Mouse (Mus musculus) liver, embryonic 14.5 days (tissue): ENCODE results near the gene Ogfod1. TPM values are rescaled to one million over a fixed set of nuclear protein-coding genes. Genes with fewer than 3 reads are reported as not detected.

ENCODE experiments used
- ATAC-seq: fragments of 200-750 bp; cut with Nextera tagmentation; 2 replicates; pipeline ENCODE4 v1.8.0; 2017; ENCODE audit warnings: moderate number of reproducible peaks, mild to moderate bottlenecking, moderate library complexity; ENCODE audit not compliant: insufficient read depth
- DNase-seq, 3 experiments: peaks; one replicate each; pipeline ENCODE4 v3.0.0-alpha.2; 2012 to 2013; ENCODE audit warnings: low read depth in 3 of 3, low spot score in 3 of 3
- H3K27ac ChIP-seq: fragments of 300-500 bp; sonication (generic); 2 replicates; pipeline ENCODE4 v1.5.1; 2014; ENCODE audit warnings: moderate library complexity, mild to moderate bottlenecking, control low read depth, inconsistent platforms
- H3K27me3 ChIP-seq: fragments of 300-500 bp; sonication (generic); 2 replicates; pipeline ENCODE4 v1.6.1; 2014; ENCODE audit warnings: mild to moderate bottlenecking, low read length, moderate library complexity; ENCODE audit not compliant: control insufficient read depth, insufficient read depth
- H3K36me3 ChIP-seq: fragments of 300-500 bp; sonication (generic); replicated peaks from 2 replicates; pipeline ENCODE4 v1.6.1; 2014; ENCODE audit warnings: low read depth; ENCODE audit not compliant: control insufficient read depth, insufficient read depth
- H3K4me1 ChIP-seq, 2 experiments: fragments of 200-500 bp in 1 of 2; fragments of 300-500 bp in 1 of 2; sonication (generic) in 1 of 2; replicated peaks; 2 replicates each; pipeline ENCODE4 v1.6.1; 2012 to 2014; ENCODE audit warnings: antibody characterized with exemption in 1 of 2, inconsistent platforms in 1 of 2, low read length in 1 of 2; ENCODE audit not compliant: control insufficient read depth in 2 of 2, insufficient read depth in 2 of 2
- H3K4me2 ChIP-seq: fragments of 300-500 bp; sonication (generic); 2 replicates; pipeline ENCODE4 v1.6.1; 2014; ENCODE audit warnings: low read depth, mild to moderate bottlenecking, control low read depth, moderate library complexity
- H3K4me3 ChIP-seq, 2 experiments: fragments of 200-500 bp in 1 of 2; fragments of 300-500 bp in 1 of 2; sonication (generic) in 1 of 2; 2 replicates each; pipeline ENCODE4 v1.5.1; 2012 to 2014; ENCODE audit warnings: low read depth in 2 of 2, low read length in 2 of 2, mild to moderate bottlenecking in 2 of 2, control low read depth in 1 of 2, inconsistent platforms in 1 of 2, moderate library complexity in 1 of 2; ENCODE audit not compliant: insufficient read depth in 1 of 2
- H3K9ac ChIP-seq: fragments of 300-500 bp; sonication (generic); replicated peaks from 2 replicates; pipeline ENCODE4 v1.6.1; 2014; ENCODE audit warnings: mild to moderate bottlenecking, control low read depth, moderate library complexity
- H3K9me3 ChIP-seq: fragments of 300-500 bp; sonication (generic); 2 replicates; pipeline ENCODE4 v1.6.1; 2016; ENCODE audit warnings: low read length, mixed read lengths; ENCODE audit not compliant: control insufficient read depth
- CTCF ChIP-seq: IDR thresholded peaks from 2 replicates; pipeline ENCODE4 v1.5.1; 2016; ENCODE audit warnings: antibody characterized with exemption, low read depth, control low read depth
- EP300 ChIP-seq: IDR thresholded peaks from 2 replicates; pipeline ENCODE4 v1.6.1; 2016; ENCODE audit warnings: antibody characterized with exemption, low read depth
- WGBS: fragments of 180-500 bp; shearing (Covaris S2); extraction: QIAGEN DNeasy Blood & Tissue Kit; methylation state at CpG from one replicate; pipeline ENCODE4 v1.1.7; 2014; ENCODE audit not compliant: insufficient replicate concordance; 5-methylcytosine and 5-hydroxymethylcytosine counted together
- polyA plus RNA-seq, 2 experiments: library from polyadenylated mRNA; depleted of rRNA in 1 of 2; stranded (reverse) in 1 of 2; unstranded in 1 of 2; fragments of >200 nt; fragmentation: Nextera tagmentation in 1 of 2; extraction: Ambion mirVana in 1 of 2; gene quantifications; 2 replicates each; pipeline versions ENCODE4 v1.2.1 to v1.2.3; 2012 to 2014

Ogfod1 gene
- polyA plus RNA-seq, 2 experiments: 3.2 to 4.0 TPM

GRCm38 (mm10) chr8:94109396-94109795, 72.4 kb downstream of the Ogfod1 start:
- Histone ChIP-seq H3K4me2 (peak overlapping the region; percentile 56), H3K4me1 (peaks cover 44 to 57% of the 10 kb centered on the region in 2 experiments), H3K36me3 (no peaks in the 10 kb centered on the region), H3K27ac (peak overlapping the region; percentile 94), H3K9ac (peak overlapping the region; percentile 55; the same call in 1 of the 2 replicates), H3K4me3 (no peak overlapping the region), H3K27me3 (no peaks in the 10 kb centered on the region), H3K9me3 (no peaks in the 10 kb centered on the region)
- ATAC-seq: peak; percentile 97
- DNase-seq: peak; percentile 74 to 76 (median 76)
- TF ChIP-seq CTCF: no peak
- TF ChIP-seq EP300: peak; percentile 84
- WGBS: 27% methylated on average over 6 of the region's 6 CpGs

- H3K9ac ChIP-seq: peak overlapping the region; percentile 55; the same call in 1 of the 2 replicates
- no peak overlapping the region for H3K4me3 ChIP-seq
- H3K4me1 ChIP-seq: peaks cover 44 to 57% of the 10 kb centered on the region in 2 experiments
- H3K27me3 ChIP-seq: no peaks in the 10 kb centered on the region
- TF ChIP-seq CTCF: peak; percentile 49
- TF ChIP-seq EP300: no peak
- peak; percentile 55 for ATAC-seq
- no peaks in the 10 kb centered on the region for H3K9me3 ChIP-seq
- WGBS: 66% methylated on average over 5 of the region's 5 CpGs
- peak overlapping the region; percentile 56 for H3K4me2 ChIP-seq
- no peak for DNase-seq
- peak overlapping the region; percentile 94 for H3K27ac ChIP-seq
- no peaks in the 10 kb centered on the region for H3K36me3 ChIP-seq
Observed at GRCm38 (mm10) chr8:94109835-94110234, 72.8 kb downstream of the Ogfod1 start.

- TF ChIP-seq CTCF: no peak
- no peak for TF ChIP-seq EP300
- peak in 1 of 3 experiments; percentile 30 for DNase-seq
- Histone ChIP-seq H3K9me3 (no peaks in the 10 kb centered on the region), H3K27me3 (no peaks in the 10 kb centered on the region), H3K36me3 (no peaks in the 10 kb centered on the region), H3K4me1 (peaks cover 44 to 57% of the 10 kb centered on the region in 2 experiments), H3K4me2 (peak overlapping the region; percentile 56), H3K4me3 (no peak overlapping the region), H3K27ac (peak overlapping the region; percentile 94), H3K9ac (peak overlapping the region; percentile 11; the same call in 1 of the 2 replicates)
- WGBS: 53% methylated on average over 6 of the region's 6 CpGs
- peak; percentile 32; the same call in 1 of the 2 replicates for ATAC-seq
Observed at GRCm38 (mm10) chr8:94110526-94111177, 73.7 kb downstream of the Ogfod1 start.

- H3K27ac ChIP-seq: peak overlapping the region; percentile 53
- peak overlapping the region; percentile 37 for H3K4me2 ChIP-seq
- TF ChIP-seq EP300 (no peak), CTCF (no peak)
- DNase-seq: no peak
- WGBS: 43% methylated on average over 1 of the region's 1 CpGs
- H3K9ac ChIP-seq: peak overlapping the region; percentile 38
- H3K36me3 ChIP-seq: no peaks in the 10 kb centered on the region
- H3K9me3 ChIP-seq: no peaks in the 10 kb centered on the region
- no peak overlapping the region for H3K4me3 ChIP-seq
- no peaks in the 10 kb centered on the region for H3K27me3 ChIP-seq
- peaks cover 45 to 48% of the 10 kb centered on the region in 2 experiments for H3K4me1 ChIP-seq
- no peak for ATAC-seq
Observed at GRCm38 (mm10) chr8:94113435-94113834, 76.4 kb downstream of the Ogfod1 start.

GRCm38 (mm10) chr8:94113972-94114371, 77.0 kb downstream of the Ogfod1 start:
- Histone ChIP-seq H3K4me1 (peaks cover 46 to 47% of the 10 kb centered on the region in 2 experiments), H3K9me3 (no peaks in the 10 kb centered on the region), H3K4me3 (no peak overlapping the region), H3K27ac (no peak overlapping the region), H3K27me3 (no peaks in the 10 kb centered on the region), H3K4me2 (no peak overlapping the region), H3K9ac (no peak overlapping the region; the same call in 1 of the 2 replicates), H3K36me3 (no peaks in the 10 kb centered on the region)
- 74% methylated on average over 2 of the region's 2 CpGs for WGBS
- ATAC-seq (no peak), DNase-seq (no peak)
- no peak for TF ChIP-seq CTCF

Other genes starting within 250 kb of the Ogfod1 start
- 0.37 and 0.88 TPM in 2 replicates for gene Gnao1, start 227.2 kb upstream of the Ogfod1 start, polyA plus RNA-seq (2012; rRNA removed)
- gene Gnao1, start 227.2 kb upstream of the Ogfod1 start, polyA plus RNA-seq (2014; fragmentation: Nextera tagmentation; extraction: Ambion mirVana): 0.14 and 0.28 TPM in 2 replicates
- 33.4 and 38.4 TPM in 2 replicates for gene Amfr, start 24.4 kb upstream of the Ogfod1 start, polyA plus RNA-seq (2012; rRNA removed)
- gene Amfr, start 24.4 kb upstream of the Ogfod1 start, polyA plus RNA-seq (2014; fragmentation: Nextera tagmentation; extraction: Ambion mirVana): 50.0 and 53.1 TPM in 2 replicates
- gene Nudt21, start 167 bp upstream of the Ogfod1 start, polyA plus RNA-seq (2012; rRNA removed): 16.2 and 32.3 TPM in 2 replicates
- 94.6 and 95.2 TPM in 2 replicates for gene Nudt21, start 167 bp upstream of the Ogfod1 start, polyA plus RNA-seq (2014; fragmentation: Nextera tagmentation; extraction: Ambion mirVana)
- 2.7 and 4.7 TPM in 2 replicates for gene Bbs2, start 61.7 kb downstream of the Ogfod1 start, polyA plus RNA-seq (2012; rRNA removed)
- 3.3 TPM in 2 replicates for gene Bbs2, start 61.7 kb downstream of the Ogfod1 start, polyA plus RNA-seq (2014; fragmentation: Nextera tagmentation; extraction: Ambion mirVana)
- gene Mt4, start 100.0 kb downstream of the Ogfod1 start, polyA plus RNA-seq (2012; rRNA removed): 1.4 and 2.1 TPM in 2 replicates
- gene Mt4, start 100.0 kb downstream of the Ogfod1 start, polyA plus RNA-seq (2014; fragmentation: Nextera tagmentation; extraction: Ambion mirVana): 1.7 and 1.8 TPM in 2 replicates
- 0.10 and 0.30 TPM in 2 replicates for gene Mt3, start 115.4 kb downstream of the Ogfod1 start, polyA plus RNA-seq (2012; rRNA removed)
- gene Mt3, start 115.4 kb downstream of the Ogfod1 start, polyA plus RNA-seq (2014; fragmentation: Nextera tagmentation; extraction: Ambion mirVana): 0.61 TPM in 1 of 2 replicates, not detected in the other
- gene Mt2, start 135.5 kb downstream of the Ogfod1 start, polyA plus RNA-seq (2012; rRNA removed): 1,629 and 2,197 TPM in 2 replicates
- 1,576 and 1,601 TPM in 2 replicates for gene Mt2, start 135.5 kb downstream of the Ogfod1 start, polyA plus RNA-seq (2014; fragmentation: Nextera tagmentation; extraction: Ambion mirVana)
- 3,236 and 4,039 TPM in 2 replicates for gene Mt1, start 141.9 kb downstream of the Ogfod1 start, polyA plus RNA-seq (2012; rRNA removed)
- gene Mt1, start 141.9 kb downstream of the Ogfod1 start, polyA plus RNA-seq (2014; fragmentation: Nextera tagmentation; extraction: Ambion mirVana): 5,334 and 6,015 TPM in 2 replicates
- gene Nup93, start 177.4 kb downstream of the Ogfod1 start, polyA plus RNA-seq (2012; rRNA removed): 23.2 and 28.2 TPM in 2 replicates
- gene Nup93, start 177.4 kb downstream of the Ogfod1 start, polyA plus RNA-seq (2014; fragmentation: Nextera tagmentation; extraction: Ambion mirVana): 38.7 and 43.2 TPM in 2 replicates